Comparison of ENCODE assay signal across 16 mouse cellular contexts in genomic region chr6:29156326-29156725, GRCm38 (mm10).
"Had no signal": no experiment of that assay in that cellular context is flagged by ENCODE, and none has a peak within 500 bp of the region (broad histone marks: within the 10 kb centered on the region; RNA-seq: fewer than 3 reads in every experiment).

No protein-coding gene starts in this region.

- H3K27ac ChIP-seq: neural tube, embryonic 13.5 days; neural tube, embryonic 15.5 days; stomach, embryonic 15.5 days; stomach, postnatal 0 days had no signal

- DNase-seq: retina, postnatal 1 day; right cerebral cortex, adult 18-20 months; right cerebral cortex, postnatal 14 days; right cerebral cortex, postnatal 25 days; right cerebral cortex, postnatal 4 days; spleen, adult 18-20 months; thymus, adult 18-20 months; thymus, adult 2 months; thymus, postnatal 14 days; thymus, postnatal 25 days; thymus, postnatal 36 days; thymus, postnatal 4 days had no signal

- H3K4me2 ChIP-seq: neural tube, embryonic 13.5 days; neural tube, embryonic 15.5 days; stomach, embryonic 15.5 days had no signal

- H3K27me3 ChIP-seq: neural tube, embryonic 13.5 days; neural tube, embryonic 15.5 days; stomach, embryonic 15.5 days had no signal

- H3K4me3 ChIP-seq: neural tube, embryonic 13.5 days; neural tube, embryonic 15.5 days; stomach, embryonic 15.5 days had no signal

- H3K9me3 ChIP-seq: neural tube, embryonic 13.5 days; neural tube, embryonic 15.5 days; stomach, embryonic 15.5 days had no signal

- H3K4me1 ChIP-seq: neural tube, embryonic 13.5 days; neural tube, embryonic 15.5 days; stomach, embryonic 15.5 days had no signal

- H3K9ac ChIP-seq: neural tube, embryonic 13.5 days; neural tube, embryonic 15.5 days; stomach, embryonic 15.5 days had no signal
